Mouse (Mus musculus) heart, embryonic 11.5 days (tissue): ENCODE measurements around the gene Ubxn7. TPM values are rescaled to one million over a fixed set of nuclear protein-coding genes. Genes with fewer than 3 reads are reported as not detected.

Source experiments
- ATAC-seq: fragments of 200-750 bp; cut with Nextera tagmentation; replicated peaks from 2 replicates; pipeline ENCODE4 v1.8.0; 2017; ENCODE audit warnings: moderate library complexity; ENCODE audit not compliant: insufficient number of reproducible peaks, low FRiP score, low TSS enrichment
- H3K27ac ChIP-seq: fragments of 300-500 bp; sonication (generic); 2 replicates; pipeline ENCODE4 v1.5.1; 2014; ENCODE audit warnings: mild to moderate bottlenecking, low read depth, low read length
- H3K27me3 ChIP-seq: fragments of 300-500 bp; sonication (generic); 2 replicates; pipeline ENCODE4 v1.6.1; 2014; ENCODE audit warnings: mild to moderate bottlenecking, low read length, mixed read lengths; ENCODE audit not compliant: control insufficient read depth, insufficient read depth
- H3K36me3 ChIP-seq: fragments of 300-500 bp; sonication (generic); 2 replicates; pipeline ENCODE4 v1.6.1; 2014; ENCODE audit warnings: mild to moderate bottlenecking, low read length, moderate library complexity, mixed read lengths; ENCODE audit not compliant: control insufficient read depth, insufficient read depth
- H3K4me1 ChIP-seq: fragments of 300-500 bp; sonication (generic); 2 replicates; pipeline ENCODE4 v1.6.1; 2014; ENCODE audit warnings: low read length; ENCODE audit not compliant: control insufficient read depth, insufficient read depth
- H3K4me2 ChIP-seq: fragments of 300-500 bp; sonication (generic); 2 replicates; pipeline ENCODE4 v1.6.1; 2014; ENCODE audit warnings: mild to moderate bottlenecking, moderate library complexity
- H3K4me3 ChIP-seq: fragments of 300-500 bp; sonication (generic); 2 replicates; pipeline ENCODE4 v1.5.1; 2014; ENCODE audit warnings: low read depth, low read length
- H3K9ac ChIP-seq: fragments of 300-500 bp; sonication (generic); 2 replicates; pipeline ENCODE4 v1.6.1; 2014; ENCODE audit warnings: mild to moderate bottlenecking, low read depth, low read length, moderate library complexity
- H3K9me3 ChIP-seq: fragments of 300-500 bp; sonication (generic); replicated peaks from 2 replicates; pipeline ENCODE4 v1.6.1; 2016; ENCODE audit warnings: low read length; ENCODE audit not compliant: control insufficient read depth
- WGBS: fragments of 180-500 bp; shearing (Covaris S2); extraction: QIAGEN DNeasy Blood & Tissue Kit; methylation state at CpG from one replicate; pipeline ENCODE4 v1.1.7; 2014; ENCODE audit not compliant: insufficient replicate concordance; 5-methylcytosine and 5-hydroxymethylcytosine counted together
- polyA plus RNA-seq: library from polyadenylated mRNA; unstranded; fragments of >200 nt; fragmentation: Nextera tagmentation; extraction: Ambion mirVana; gene quantifications from 2 replicates; pipeline ENCODE4 v1.2.1, GENCODE M21; 2014

The Ubxn7 gene
- polyA plus RNA-seq, 1 experiment from 2014 or later: 22.2 TPM

- H3K27ac ChIP-seq: no peak overlapping the region
- H3K4me1 ChIP-seq: peaks cover 8% of the 10 kb centered on the region
- H3K36me3 ChIP-seq: no peaks in the 10 kb centered on the region
- ATAC-seq: no peak
- peak overlapping the region; percentile 82 for H3K4me2 ChIP-seq
- H3K9ac ChIP-seq: peak overlapping the region; percentile 86
- no peaks in the 10 kb centered on the region for H3K9me3 ChIP-seq
- H3K4me3 ChIP-seq: peak overlapping the region; percentile 93
- 94% methylated on average over 1 of the region's 1 CpGs for WGBS
- H3K27me3 ChIP-seq: no peaks in the 10 kb centered on the region
These were observed 99.9 kb downstream of the Ubxn7 start for GRCm38 (mm10) chr16:32431926-32432325.

- Histone ChIP-seq H3K4me3 (no peak overlapping the region), H3K27me3 (no peaks in the 10 kb centered on the region), H3K9me3 (no peaks in the 10 kb centered on the region), H3K9ac (no peak overlapping the region), H3K4me2 (no peak overlapping the region), H3K27ac (no peak overlapping the region), H3K4me1 (peaks cover 13% of the 10 kb centered on the region), H3K36me3 (no peaks in the 10 kb centered on the region)
- 80% methylated on average over 2 of the region's 2 CpGs for WGBS
- no peak for ATAC-seq
These were observed 101.1 kb downstream of the Ubxn7 start for GRCm38 (mm10) chr16:32433138-32433537.

GRCm38 (mm10) chr16:32434066-32434465 lies 102.0 kb downstream of the Ubxn7 start:
- H3K36me3 ChIP-seq: no peaks in the 10 kb centered on the region
- H3K9me3 ChIP-seq: no peaks in the 10 kb centered on the region
- H3K27me3 ChIP-seq: no peaks in the 10 kb centered on the region
- no peak overlapping the region for H3K4me3 ChIP-seq
- H3K9ac ChIP-seq: no peak overlapping the region
- H3K4me2 ChIP-seq: peak overlapping the region; percentile 19
- 43% methylated on average over 6 of the region's 6 CpGs for WGBS
- peaks cover 13% of the 10 kb centered on the region for H3K4me1 ChIP-seq
- no peak overlapping the region for H3K27ac ChIP-seq
- no peak for ATAC-seq

- Histone ChIP-seq H3K36me3 (no peaks in the 10 kb centered on the region), H3K4me1 (peaks cover 13% of the 10 kb centered on the region), H3K4me3 (no peak overlapping the region), H3K9ac (no peak overlapping the region), H3K27me3 (no peaks in the 10 kb centered on the region), H3K9me3 (no peaks in the 10 kb centered on the region), H3K4me2 (no peak overlapping the region), H3K27ac (no peak overlapping the region)
- no peak for ATAC-seq
These were observed 102.6 kb downstream of the Ubxn7 start for GRCm38 (mm10) chr16:32434691-32435090.

GRCm38 (mm10) chr16:32436657-32437056 lies 104.6 kb downstream of the Ubxn7 start:
- Histone ChIP-seq H3K4me1 (peaks cover 15% of the 10 kb centered on the region), H3K27me3 (no peaks in the 10 kb centered on the region), H3K9me3 (no peaks in the 10 kb centered on the region), H3K36me3 (peaks cover 3% of the 10 kb centered on the region; the same call in 1 of the 2 replicates), H3K27ac (no peak overlapping the region), H3K4me2 (no peak overlapping the region), H3K9ac (no peak overlapping the region), H3K4me3 (no peak overlapping the region)
- 57% methylated on average over 1 of the region's 1 CpGs for whole genome bisulfite sequencing
- no peak for ATAC-seq

GRCm38 (mm10) chr16:32437266-32437665 lies 105.2 kb downstream of the Ubxn7 start:
- Histone ChIP-seq H3K4me1 (peaks cover 12% of the 10 kb centered on the region), H3K4me3 (no peak overlapping the region), H3K27me3 (no peaks in the 10 kb centered on the region), H3K9ac (no peak overlapping the region), H3K9me3 (no peaks in the 10 kb centered on the region), H3K27ac (no peak overlapping the region), H3K4me2 (no peak overlapping the region), H3K36me3 (peaks cover 3% of the 10 kb centered on the region; the same call in 1 of the 2 replicates)
- 92% methylated on average over 1 of the region's 1 CpGs for WGBS
- ATAC-seq: no peak

GRCm38 (mm10) chr16:32441432-32441831 lies 109.4 kb downstream of the Ubxn7 start:
- H3K4me2 ChIP-seq: no peak overlapping the region
- no peaks in the 10 kb centered on the region for H3K27me3 ChIP-seq
- 76% methylated on average over 3 of the region's 3 CpGs for WGBS
- H3K4me1 ChIP-seq: peaks cover 8% of the 10 kb centered on the region
- no peak overlapping the region for H3K4me3 ChIP-seq
- H3K36me3 ChIP-seq: peaks cover 3% of the 10 kb centered on the region; the same call in 1 of the 2 replicates
- ATAC-seq: no peak
- no peak overlapping the region for H3K27ac ChIP-seq
- no peak overlapping the region for H3K9ac ChIP-seq
- no peaks in the 10 kb centered on the region for H3K9me3 ChIP-seq

Other genes starting within 250 kb of the Ubxn7 start
- gene Pigx, start 232.5 kb upstream of the Ubxn7 start, polyA plus RNA-seq: 86.3 and 91.7 TPM in 2 replicates
- gene Cep19, start 232.5 kb upstream of the Ubxn7 start, polyA plus RNA-seq: 22.0 and 24.4 TPM in 2 replicates
- 5.9 and 6.6 TPM in 2 replicates for gene Nrros, start 166.7 kb upstream of the Ubxn7 start, polyA plus RNA-seq
- gene Bex6, start 152.4 kb upstream of the Ubxn7 start, polyA plus RNA-seq: 0.42 TPM in 1 of 2 replicates, not detected in the other
- gene Fbxo45, start 85.1 kb upstream of the Ubxn7 start, polyA plus RNA-seq: 11.2 and 12.4 TPM in 2 replicates
- 11.1 and 14.3 TPM in 2 replicates for gene Wdr53, start 85.0 kb upstream of the Ubxn7 start, polyA plus RNA-seq
- gene Smco1, start 60.8 kb upstream of the Ubxn7 start, polyA plus RNA-seq: not detected in 2 replicates
- 17.3 and 18.7 TPM in 2 replicates for gene Rnf168, start 54.8 kb upstream of the Ubxn7 start, polyA plus RNA-seq
- gene Tm4sf19, start 68.2 kb downstream of the Ubxn7 start, polyA plus RNA-seq: not detected in 2 replicates
- gene Tctex1d2, start 87.4 kb downstream of the Ubxn7 start, polyA plus RNA-seq: 25.4 and 26.0 TPM in 2 replicates
- gene Pcyt1a, start 98.7 kb downstream of the Ubxn7 start, polyA plus RNA-seq: 38.0 and 41.8 TPM in 2 replicates
- 3.2 and 3.8 TPM in 2 replicates for gene Slc51a, start 155.6 kb downstream of the Ubxn7 start, polyA plus RNA-seq
- gene Zdhhc19, start 164.0 kb downstream of the Ubxn7 start, polyA plus RNA-seq: 0.27 TPM in 1 of 2 replicates, not detected in the other